Mouse (Mus musculus): ENCODE results near the gene Gm11084. TPM values are rescaled to one million over a fixed set of nuclear protein-coding genes. Genes with fewer than 3 reads are reported as not detected.

Gm11084 gene
- polyA plus RNA-seq, 1 experiment from 2014 or later, result not detected

DNA sequence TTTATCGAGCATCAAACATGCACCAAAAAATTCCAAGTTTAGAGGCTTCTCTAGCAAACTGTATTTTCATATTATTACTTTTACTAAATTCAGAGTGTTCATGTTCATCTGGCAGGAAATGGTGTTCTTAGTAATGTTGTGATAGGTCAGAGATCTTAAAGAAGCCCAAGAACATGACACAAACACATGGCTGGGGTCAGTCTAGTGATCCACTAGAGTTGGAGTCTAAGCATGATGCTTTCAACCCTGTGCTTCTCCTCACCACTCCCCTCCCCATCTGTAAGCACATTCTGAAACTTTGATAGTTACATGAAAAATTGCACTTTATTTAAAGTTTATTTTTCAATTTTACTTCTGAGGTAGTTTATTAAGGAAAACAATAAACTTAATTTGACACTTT lies 9.2 kb downstream of the Gm11084 start:
- Histone ChIP-seq H3K4me2 (replicated peaks) (peak overlapping the region; percentile 49), H3K9me3 (no peaks in the 10 kb centered on the region), H3K4me1 (peaks cover 17% of the 10 kb centered on the region), H3K4me3 (no peak overlapping the region), H3K9ac (no peak overlapping the region), H3K36me3 (no peaks in the 10 kb centered on the region), H3K27me3 (replicated peaks) (no peaks in the 10 kb centered on the region), H3K27ac (no peak overlapping the region)
- ATAC-seq (ENCODE audit: low FRiP score, low read depth), result no peak
- WGBS, result 84% methylated on average over 1 of the region's 1 CpGs

DNA sequence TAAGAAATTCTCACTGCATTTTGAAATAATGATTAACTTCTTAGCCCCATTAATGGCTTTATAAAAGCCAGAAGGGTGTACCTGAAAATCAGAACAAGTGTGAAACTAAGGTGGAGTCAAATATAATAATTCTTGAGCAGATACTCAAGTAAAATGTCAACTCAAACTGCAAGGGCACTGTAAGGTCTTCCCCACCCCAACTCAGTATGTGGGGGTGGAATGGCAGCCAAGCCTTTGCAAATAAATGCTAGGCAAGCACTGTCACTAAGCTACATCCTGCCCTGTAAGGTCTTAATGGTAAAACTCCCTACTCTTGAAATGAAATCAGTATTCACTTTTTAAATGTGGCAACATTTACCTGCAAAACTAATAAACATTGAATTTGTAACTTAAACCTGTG lies 10.5 kb downstream of the Gm11084 start:
- ATAC-seq (ENCODE audit: low FRiP score, low read depth), result no peak
- no peaks in the 10 kb centered on the region for H3K27me3 ChIP-seq (replicated peaks)
- H3K36me3 ChIP-seq, result peaks cover 3% of the 10 kb centered on the region
- H3K4me1 ChIP-seq, result peaks cover 17% of the 10 kb centered on the region
- H3K27ac ChIP-seq, result no peak overlapping the region
- H3K4me3 ChIP-seq, result no peak overlapping the region
- peak overlapping the region; percentile 30 for H3K4me2 ChIP-seq (replicated peaks)
- H3K9me3 ChIP-seq, result no peaks in the 10 kb centered on the region
- no peak overlapping the region for H3K9ac ChIP-seq

DNA sequence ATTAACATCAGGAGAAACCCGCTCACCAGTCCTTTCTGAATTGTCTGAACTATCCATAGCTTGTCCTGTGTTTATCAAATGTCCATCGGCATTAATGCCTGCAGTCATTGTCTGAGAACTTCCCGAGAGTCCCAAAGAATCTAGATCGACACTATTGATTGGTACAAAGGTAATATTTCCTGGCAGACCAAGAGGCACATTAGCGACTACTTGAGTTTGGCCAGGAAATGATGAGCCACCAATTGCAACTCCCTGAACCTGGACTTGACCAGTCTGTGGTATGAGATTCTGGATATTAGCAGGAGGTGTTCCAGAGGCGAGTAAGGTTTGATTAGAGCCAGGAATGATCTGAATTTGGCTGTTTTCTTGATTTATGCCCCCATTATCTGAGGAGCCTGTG lies 15.7 kb downstream of the Gm11084 start:
- Histone ChIP-seq H3K9me3 (no peaks in the 10 kb centered on the region), H3K36me3 (peaks cover 22% of the 10 kb centered on the region), H3K4me2 (replicated peaks) (no peak overlapping the region), H3K9ac (no peak overlapping the region), H3K4me3 (no peak overlapping the region), H3K4me1 (peaks cover 4% of the 10 kb centered on the region), H3K27ac (no peak overlapping the region), H3K27me3 (replicated peaks) (no peaks in the 10 kb centered on the region)
- WGBS, result 93% methylated on average over 6 of the region's 6 CpGs
- ATAC-seq (ENCODE audit: low FRiP score, low read depth), result no peak

DNA sequence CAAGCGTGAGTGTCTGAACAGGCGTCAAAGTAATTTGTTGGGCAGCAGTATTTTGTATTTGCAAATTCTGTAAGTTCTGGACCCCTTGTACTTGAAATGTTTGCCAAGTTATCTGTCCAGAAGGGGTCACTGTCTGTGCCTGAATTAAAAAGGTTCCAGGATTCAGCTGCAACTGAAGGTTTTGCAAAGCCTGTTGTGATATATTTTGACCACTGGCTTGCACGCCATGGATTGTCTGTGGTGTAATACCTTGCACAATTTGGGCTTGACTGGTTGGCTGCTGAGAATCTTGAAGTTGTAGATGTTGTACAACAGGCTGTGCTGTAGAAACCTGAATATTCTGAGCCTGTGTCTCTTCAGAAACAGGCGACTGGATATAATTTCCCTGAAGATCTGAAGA lies 16.2 kb downstream of the Gm11084 start:
- no peak overlapping the region for H3K27ac ChIP-seq
- H3K4me2 ChIP-seq (replicated peaks), result no peak overlapping the region
- H3K27me3 ChIP-seq (replicated peaks), result no peaks in the 10 kb centered on the region
- H3K4me1 ChIP-seq, result no peaks in the 10 kb centered on the region
- no peak overlapping the region for H3K4me3 ChIP-seq
- 96% methylated on average over 4 of the region's 4 CpGs for WGBS
- H3K36me3 ChIP-seq, result peaks cover 22% of the 10 kb centered on the region
- no peak overlapping the region for H3K9ac ChIP-seq
- no peak for ATAC-seq (ENCODE audit: low FRiP score, low read depth)
- H3K9me3 ChIP-seq, result no peaks in the 10 kb centered on the region

DNA sequence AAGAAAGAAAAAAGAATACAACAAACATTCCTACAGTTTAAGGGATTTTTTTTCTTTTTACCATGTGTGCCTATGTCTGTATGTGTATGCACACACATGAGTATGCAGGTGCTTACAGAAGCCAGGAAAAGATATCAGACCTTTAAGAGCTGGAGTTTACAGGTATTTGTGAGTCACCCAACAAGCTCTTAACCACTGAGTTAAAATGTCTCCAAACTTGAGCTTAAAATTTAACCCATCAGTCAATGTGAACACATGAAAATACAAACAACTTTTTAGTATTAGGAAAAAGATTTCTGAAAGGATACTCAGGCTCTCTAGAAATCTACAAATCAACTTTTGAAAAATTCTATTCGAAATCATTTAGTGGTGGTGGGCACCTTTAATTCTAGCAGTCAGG lies 18.0 kb downstream of the Gm11084 start:
- Histone ChIP-seq H3K27me3 (replicated peaks) (no peaks in the 10 kb centered on the region), H3K27ac (no peak overlapping the region), H3K4me3 (no peak overlapping the region), H3K4me2 (replicated peaks) (no peak overlapping the region), H3K9ac (no peak overlapping the region), H3K36me3 (peaks cover 22% of the 10 kb centered on the region), H3K4me1 (no peaks in the 10 kb centered on the region), H3K9me3 (no peaks in the 10 kb centered on the region)
- ATAC-seq (ENCODE audit: low FRiP score, low read depth), result no peak
- WGBS, result 94% methylated on average over 1 of the region's 1 CpGs

DNA sequence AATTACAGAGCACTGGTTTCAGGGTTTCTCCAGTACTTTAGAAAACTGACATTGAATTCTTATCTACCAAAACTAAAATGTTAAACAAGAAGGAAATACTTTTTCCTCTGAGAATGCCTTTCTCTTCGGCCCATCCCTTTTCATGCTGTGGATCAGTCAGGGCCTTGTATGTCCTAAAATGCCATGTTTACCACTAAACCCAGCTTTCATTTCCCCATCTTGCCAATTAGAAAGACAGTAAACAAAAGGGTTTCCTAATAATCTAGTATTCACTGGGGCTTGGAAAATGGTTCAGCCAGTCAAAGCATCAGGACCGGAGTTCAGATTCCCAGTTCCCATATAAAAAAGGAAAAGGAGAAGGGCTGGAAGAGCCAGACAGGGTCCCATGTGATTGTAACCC lies 21.1 kb downstream of the Gm11084 start:
- H3K27me3 ChIP-seq (replicated peaks), result no peaks in the 10 kb centered on the region
- peaks cover 29% of the 10 kb centered on the region for H3K36me3 ChIP-seq
- 93% methylated on average over 2 of the region's 2 CpGs for WGBS
- ATAC-seq (ENCODE audit: low FRiP score, low read depth), result no peak
- H3K9ac ChIP-seq, result no peak overlapping the region
- H3K4me1 ChIP-seq, result no peaks in the 10 kb centered on the region
- no peak overlapping the region for H3K4me3 ChIP-seq
- no peak overlapping the region for H3K4me2 ChIP-seq (replicated peaks)
- no peaks in the 10 kb centered on the region for H3K9me3 ChIP-seq
- no peak overlapping the region for H3K27ac ChIP-seq

DNA sequence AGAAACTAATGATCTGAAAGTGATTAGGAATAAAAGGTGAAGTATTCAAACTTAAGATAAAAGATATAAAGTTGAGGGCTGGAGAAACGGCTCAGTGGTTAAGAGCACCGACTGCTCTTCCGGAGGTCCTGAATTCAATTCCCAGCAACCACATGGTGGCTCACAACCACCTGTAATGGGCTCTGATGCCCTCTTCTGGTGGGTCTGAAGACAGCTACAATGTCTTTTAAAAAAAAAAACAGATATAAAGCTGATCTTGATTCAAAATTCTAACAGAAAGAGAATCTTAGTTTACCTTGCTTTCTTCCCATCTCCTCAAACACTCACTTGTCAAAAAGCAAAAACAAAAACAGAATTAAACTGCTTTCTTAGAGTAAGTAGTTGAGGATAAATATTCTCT lies 30.1 kb downstream of the Gm11084 start:
- Histone ChIP-seq H3K36me3 (peaks cover 24% of the 10 kb centered on the region), H3K9me3 (no peaks in the 10 kb centered on the region), H3K27me3 (replicated peaks) (no peaks in the 10 kb centered on the region), H3K4me1 (no peaks in the 10 kb centered on the region), H3K9ac (no peak overlapping the region), H3K27ac (no peak overlapping the region), H3K4me2 (replicated peaks) (no peak overlapping the region), H3K4me3 (no peak overlapping the region)
- no peak for ATAC-seq (ENCODE audit: low FRiP score, low read depth)
- WGBS, result 100% methylated on average over 3 of the region's 3 CpGs

DNA sequence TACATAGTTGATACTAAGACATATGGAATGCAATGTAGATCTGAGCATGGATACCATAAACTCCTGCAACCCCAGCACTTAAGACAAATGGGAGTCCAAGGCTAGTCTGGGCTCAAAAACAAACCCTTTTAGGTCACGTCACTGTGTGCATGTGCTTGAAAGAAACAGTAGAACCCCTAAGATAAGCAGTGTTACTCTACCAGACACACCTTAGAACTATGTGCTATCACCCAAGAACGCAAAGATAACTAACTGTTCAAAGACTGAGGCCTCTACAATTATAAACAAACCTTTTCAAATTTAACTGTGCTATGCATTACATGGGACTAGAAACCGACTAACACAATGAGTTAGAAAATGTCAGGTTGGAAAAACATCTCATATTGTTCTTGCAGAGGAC lies 33.5 kb downstream of the Gm11084 start:
- H3K4me2 ChIP-seq (replicated peaks), result no peak overlapping the region
- H3K9me3 ChIP-seq, result no peaks in the 10 kb centered on the region
- WGBS, result 95% methylated on average over 3 of the region's 3 CpGs
- peaks cover 17% of the 10 kb centered on the region for H3K36me3 ChIP-seq
- no peaks in the 10 kb centered on the region for H3K4me1 ChIP-seq
- no peaks in the 10 kb centered on the region for H3K27me3 ChIP-seq (replicated peaks)
- ATAC-seq (ENCODE audit: low FRiP score, low read depth), result no peak
- H3K9ac ChIP-seq, result no peak overlapping the region
- no peak overlapping the region for H3K27ac ChIP-seq
- no peak overlapping the region for H3K4me3 ChIP-seq

DNA sequence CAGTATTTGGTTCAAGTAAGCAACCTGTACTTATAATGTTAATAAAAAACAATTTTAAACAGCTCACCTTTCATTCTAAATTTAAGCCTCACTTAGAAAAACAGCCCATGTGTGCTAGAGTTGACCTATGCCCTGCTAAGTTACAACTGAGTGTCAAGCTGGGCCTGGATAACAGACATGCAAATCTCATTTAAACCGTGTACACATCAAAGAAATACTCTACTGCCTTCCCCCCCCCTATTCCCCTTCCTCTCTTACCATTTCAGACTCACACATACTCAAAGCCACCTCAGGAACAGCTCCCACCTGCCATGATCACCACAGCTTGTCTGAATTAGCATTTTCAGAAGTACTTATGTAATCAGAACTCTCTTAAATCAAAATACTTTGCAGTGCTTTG lies 50.6 kb downstream of the Gm11084 start:
- no peak overlapping the region for H3K4me3 ChIP-seq

DNA sequence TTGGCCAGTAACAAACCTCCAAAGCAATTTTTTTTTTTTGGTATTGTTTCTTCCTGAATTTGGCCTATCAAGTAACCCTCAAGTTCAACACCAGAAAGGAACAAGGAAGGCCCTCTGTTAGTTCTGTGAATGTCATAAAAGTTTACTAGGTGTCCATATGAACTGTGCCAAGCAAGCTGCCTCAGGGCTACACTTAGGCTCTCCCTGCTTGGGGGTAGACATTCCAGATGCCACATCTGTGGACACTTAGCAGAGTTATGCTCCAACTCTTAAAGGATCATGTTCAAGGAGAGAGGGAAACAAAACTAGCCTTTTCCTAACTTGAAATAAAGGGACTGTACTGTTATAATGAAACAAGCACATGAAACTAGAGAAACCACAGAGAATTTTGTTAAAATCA lies 54.3 kb downstream of the Gm11084 start:
- Histone ChIP-seq H3K27ac (no peak overlapping the region), H3K9me3 (no peaks in the 10 kb centered on the region), H3K4me3 (no peak overlapping the region), H3K27me3 (replicated peaks) (no peaks in the 10 kb centered on the region), H3K9ac (no peak overlapping the region), H3K4me2 (replicated peaks) (no peak overlapping the region), H3K4me1 (no peaks in the 10 kb centered on the region), H3K36me3 (peaks cover 7% of the 10 kb centered on the region)
- no peak for ATAC-seq (ENCODE audit: low FRiP score, low read depth)

More for the DNA sequence above, 50.6 kb downstream of the Gm11084 start:
- 27% methylated on average over 1 of the region's 1 CpGs for WGBS
- Histone ChIP-seq H3K9ac (no peak overlapping the region), H3K9me3 (no peaks in the 10 kb centered on the region), H3K27ac (no peak overlapping the region), H3K36me3 (peaks cover 23% of the 10 kb centered on the region), H3K4me1 (no peaks in the 10 kb centered on the region), H3K4me2 (replicated peaks) (no peak overlapping the region), H3K27me3 (replicated peaks) (no peaks in the 10 kb centered on the region)
- no peak for ATAC-seq (ENCODE audit: low FRiP score, low read depth)

DNA sequence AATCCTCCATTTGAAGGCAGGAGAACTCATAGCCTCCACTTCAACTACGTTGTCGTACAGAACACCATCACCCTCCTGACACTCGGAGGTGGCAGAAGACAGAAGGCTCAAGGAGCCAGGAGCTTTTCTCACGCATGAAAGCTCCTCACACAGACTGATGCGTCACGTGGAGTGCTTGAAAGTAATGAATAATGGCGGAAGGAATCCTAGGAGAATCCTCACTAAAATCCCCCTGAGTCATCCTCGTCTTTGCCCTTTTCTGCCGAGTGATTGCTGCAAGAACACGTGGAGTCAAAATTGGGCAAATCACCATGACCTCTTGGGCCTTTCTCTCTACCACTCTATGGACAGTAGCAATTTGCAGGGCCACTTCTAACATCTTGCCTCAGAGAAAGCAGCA lies 61.5 kb downstream of the Gm11084 start:
- H3K27ac ChIP-seq, result no peak overlapping the region
- no peaks in the 10 kb centered on the region for H3K27me3 ChIP-seq (replicated peaks)
- no peaks in the 10 kb centered on the region for H3K9me3 ChIP-seq
- no peak overlapping the region for H3K4me3 ChIP-seq
- H3K4me2 ChIP-seq (replicated peaks), result no peak overlapping the region
- no peaks in the 10 kb centered on the region for H3K36me3 ChIP-seq
- no peaks in the 10 kb centered on the region for H3K4me1 ChIP-seq
- no peak for ATAC-seq (ENCODE audit: low FRiP score, low read depth)
- no peak overlapping the region for H3K9ac ChIP-seq
- 86% methylated on average over 10 of the region's 10 CpGs for WGBS

Data from neural tube, embryonic 12.5 days (tissue).